Mouse (Mus musculus) midbrain, embryonic 15.5 days (tissue): ENCODE data around the gene Anxa6. TPM values are rescaled to one million over a fixed set of nuclear protein-coding genes. Genes with fewer than 3 reads are reported as not detected.
A peak's percentile ranks its signal among the peaks of the same experiment; 100 is the strongest.

Experiments
- ATAC-seq: fragments of 200-750 bp; cut with Nextera tagmentation; replicated peaks from 2 replicates; pipeline ENCODE4 v1.8.0; 2017; ENCODE audit warnings: moderate TSS enrichment
- H3K27ac ChIP-seq: fragments of 300-500 bp; sonication (generic); 2 replicates; pipeline ENCODE4 v1.5.1; 2015; ENCODE audit warnings: mild to moderate bottlenecking, inconsistent platforms
- H3K27me3 ChIP-seq: fragments of 300-500 bp; sonication (generic); replicated peaks from 2 replicates; pipeline ENCODE4 v1.6.1; 2015; ENCODE audit warnings: inconsistent platforms
- H3K36me3 ChIP-seq: fragments of 300-500 bp; sonication (generic); replicated peaks from 2 replicates; pipeline ENCODE4 v1.6.1; 2015; ENCODE audit warnings: inconsistent platforms
- H3K4me1 ChIP-seq: fragments of 300-500 bp; sonication (generic); 2 replicates; pipeline ENCODE4 v1.6.1; 2015; ENCODE audit warnings: inconsistent platforms
- H3K4me2 ChIP-seq: fragments of 300-500 bp; sonication (generic); 2 replicates; pipeline ENCODE4 v1.6.1; 2015; ENCODE audit warnings: inconsistent platforms, mild to moderate bottlenecking, moderate library complexity
- H3K4me3 ChIP-seq: fragments of 300-500 bp; sonication (generic); 2 replicates; pipeline ENCODE4 v1.5.1; 2015; ENCODE audit warnings: mild to moderate bottlenecking, inconsistent platforms
- H3K9ac ChIP-seq: fragments of 300-500 bp; sonication (generic); 2 replicates; pipeline ENCODE4 v1.6.1; 2015; ENCODE audit warnings: mild to moderate bottlenecking, inconsistent platforms
- H3K9me3 ChIP-seq: fragments of 300-500 bp; sonication (generic); 2 replicates; pipeline ENCODE4 v1.6.1; 2016; ENCODE audit warnings: inconsistent platforms
- WGBS: fragments of 180-500 bp; shearing (Covaris S2); methylation state at CpG from one replicate; pipeline ENCODE4 v1.1.7; 2015; ENCODE audit warnings: mixed read lengths; 5-methylcytosine and 5-hydroxymethylcytosine counted together
- polyA plus RNA-seq: library from polyadenylated mRNA; unstranded; fragments of >200 nt; fragmentation: Nextera tagmentation; extraction: Ambion mirVana; gene quantifications from 2 replicates; pipeline ENCODE4 v1.2.1, GENCODE M21; 2015

The Anxa6 gene
- polyA plus RNA-seq, 1 experiment from 2014 or later: 42.2 TPM

GRCm38 (mm10) chr11:55062856-55063255 lies 29.6 kb upstream of the Anxa6 start:
- no peaks in the 10 kb centered on the region for H3K27me3 ChIP-seq
- no peak overlapping the region for H3K4me2 ChIP-seq
- H3K4me3 ChIP-seq: no peak overlapping the region
- no peak overlapping the region for H3K27ac ChIP-seq
- no peaks in the 10 kb centered on the region for H3K36me3 ChIP-seq
- WGBS: 59% methylated on average over 5 of the region's 5 CpGs
- H3K9ac ChIP-seq: no peak overlapping the region
- H3K9me3 ChIP-seq: no peaks in the 10 kb centered on the region
- H3K4me1 ChIP-seq: no peaks in the 10 kb centered on the region
- ATAC-seq: no peak

- no peaks in the 10 kb centered on the region for H3K27me3 ChIP-seq
- no peak overlapping the region for H3K4me2 ChIP-seq
- no peaks in the 10 kb centered on the region for H3K36me3 ChIP-seq
- H3K9ac ChIP-seq: no peak overlapping the region
- H3K4me1 ChIP-seq: no peaks in the 10 kb centered on the region
- no peaks in the 10 kb centered on the region for H3K9me3 ChIP-seq
- 92% methylated on average over 5 of the region's 5 CpGs for WGBS
- no peak overlapping the region for H3K27ac ChIP-seq
- ATAC-seq: no peak
- no peak overlapping the region for H3K4me3 ChIP-seq
Observed at GRCm38 (mm10) chr11:55060802-55061201, 27.6 kb upstream of the Anxa6 start.

DNA sequence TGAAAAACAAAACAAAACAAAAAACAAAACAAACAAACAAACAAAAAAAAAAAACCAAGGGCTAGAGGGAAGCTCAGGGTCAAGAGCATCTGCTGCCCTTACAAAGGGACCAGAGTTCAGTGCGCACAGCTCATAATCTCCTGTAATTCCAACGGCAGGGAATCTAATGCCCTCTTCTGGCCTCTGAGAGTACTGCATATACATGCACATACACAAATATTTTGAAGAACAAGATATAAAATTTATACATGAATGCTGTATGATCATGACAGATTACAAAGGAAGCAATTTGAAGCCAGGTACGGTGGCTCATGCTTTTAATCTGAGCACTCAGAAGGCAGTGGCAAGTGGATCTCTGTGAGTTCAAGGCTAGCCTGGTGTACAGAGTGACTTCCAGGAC lies 24.3 kb upstream of the Anxa6 start:
- no peaks in the 10 kb centered on the region for H3K36me3 ChIP-seq
- no peaks in the 10 kb centered on the region for H3K9me3 ChIP-seq
- no peak for ATAC-seq
- no peak overlapping the region for H3K4me3 ChIP-seq
- 78% methylated on average over 3 of the region's 3 CpGs for WGBS
- H3K4me2 ChIP-seq: no peak overlapping the region
- H3K27ac ChIP-seq: no peak overlapping the region
- no peaks in the 10 kb centered on the region for H3K4me1 ChIP-seq
- H3K27me3 ChIP-seq: no peaks in the 10 kb centered on the region
- H3K9ac ChIP-seq: no peak overlapping the region

- Histone ChIP-seq H3K4me2 (no peak overlapping the region), H3K9me3 (no peaks in the 10 kb centered on the region), H3K4me3 (no peak overlapping the region), H3K27ac (no peak overlapping the region), H3K27me3 (no peaks in the 10 kb centered on the region), H3K36me3 (no peaks in the 10 kb centered on the region), H3K4me1 (no peaks in the 10 kb centered on the region), H3K9ac (no peak overlapping the region)
- no peak for ATAC-seq
- WGBS: 84% methylated on average over 7 of the region's 7 CpGs
Observed at GRCm38 (mm10) chr11:55050837-55051510, 17.7 kb upstream of the Anxa6 start.

GRCm38 (mm10) chr11:55046600-55046999 lies 13.4 kb upstream of the Anxa6 start:
- Histone ChIP-seq H3K27ac (no peak overlapping the region), H3K9me3 (no peaks in the 10 kb centered on the region), H3K4me3 (no peak overlapping the region), H3K4me1 (no peaks in the 10 kb centered on the region), H3K27me3 (no peaks in the 10 kb centered on the region), H3K4me2 (no peak overlapping the region), H3K9ac (no peak overlapping the region), H3K36me3 (no peaks in the 10 kb centered on the region)
- 62% methylated on average over 5 of the region's 5 CpGs for WGBS
- ATAC-seq: no peak

DNA sequence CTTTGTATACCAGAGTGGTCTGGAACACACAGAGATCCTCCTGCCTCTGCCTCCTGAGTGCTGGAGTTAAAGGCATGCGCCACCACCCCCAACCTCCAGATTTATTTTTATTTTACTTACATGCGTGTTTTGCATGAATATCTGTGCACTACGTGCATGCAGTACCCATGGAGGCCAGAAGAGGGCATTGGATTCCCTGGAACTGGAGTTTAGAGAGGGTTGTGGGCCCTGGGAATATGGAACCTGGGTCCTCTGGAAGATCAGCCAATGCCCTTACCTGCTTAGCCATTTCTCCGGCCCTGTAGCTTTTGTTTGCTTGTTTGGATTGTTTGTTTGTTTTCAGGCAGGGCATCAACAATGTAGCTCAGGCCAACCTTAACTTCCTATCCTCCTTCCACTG lies 8.1 kb upstream of the Anxa6 start:
- no peaks in the 10 kb centered on the region for H3K4me1 ChIP-seq
- no peak overlapping the region for H3K4me2 ChIP-seq
- no peak for ATAC-seq
- no peak overlapping the region for H3K9ac ChIP-seq
- 82% methylated on average over 4 of the region's 4 CpGs for WGBS
- H3K4me3 ChIP-seq: no peak overlapping the region
- no peaks in the 10 kb centered on the region for H3K27me3 ChIP-seq
- no peaks in the 10 kb centered on the region for H3K36me3 ChIP-seq
- no peaks in the 10 kb centered on the region for H3K9me3 ChIP-seq
- no peak overlapping the region for H3K27ac ChIP-seq

GRCm38 (mm10) chr11:55039591-55039990 lies 6.3 kb upstream of the Anxa6 start:
- ATAC-seq: 0 out of 2 replicates have a peak, but pooled peaks have one; percentile 33
- no peak overlapping the region for H3K27ac ChIP-seq
- no peak overlapping the region for H3K4me3 ChIP-seq
- no peaks in the 10 kb centered on the region for H3K4me1 ChIP-seq
- WGBS: 7% methylated on average over 9 of the region's 9 CpGs
- no peak overlapping the region for H3K9ac ChIP-seq
- H3K36me3 ChIP-seq: no peaks in the 10 kb centered on the region
- 0 out of 2 replicates have a peak, but pooled peaks cover under 1% of the 10 kb centered on the region for H3K27me3 ChIP-seq
- H3K4me2 ChIP-seq: no peak overlapping the region
- no peaks in the 10 kb centered on the region for H3K9me3 ChIP-seq

- no peak overlapping the region for H3K4me2 ChIP-seq
- H3K4me1 ChIP-seq: peaks cover 18% of the 10 kb centered on the region
- H3K36me3 ChIP-seq: no peaks in the 10 kb centered on the region
- ATAC-seq: no peak
- H3K9ac ChIP-seq: no peak overlapping the region
- no peak overlapping the region for H3K27ac ChIP-seq
- no peak overlapping the region for H3K4me3 ChIP-seq
- 39% methylated on average over 3 of the region's 3 CpGs for WGBS
- peaks cover 14% of the 10 kb centered on the region; the same call in 1 of the 2 replicates for H3K27me3 ChIP-seq
- no peaks in the 10 kb centered on the region for H3K9me3 ChIP-seq
Observed at GRCm38 (mm10) chr11:55036601-55037000, 3.4 kb upstream of the Anxa6 start.

DNA sequence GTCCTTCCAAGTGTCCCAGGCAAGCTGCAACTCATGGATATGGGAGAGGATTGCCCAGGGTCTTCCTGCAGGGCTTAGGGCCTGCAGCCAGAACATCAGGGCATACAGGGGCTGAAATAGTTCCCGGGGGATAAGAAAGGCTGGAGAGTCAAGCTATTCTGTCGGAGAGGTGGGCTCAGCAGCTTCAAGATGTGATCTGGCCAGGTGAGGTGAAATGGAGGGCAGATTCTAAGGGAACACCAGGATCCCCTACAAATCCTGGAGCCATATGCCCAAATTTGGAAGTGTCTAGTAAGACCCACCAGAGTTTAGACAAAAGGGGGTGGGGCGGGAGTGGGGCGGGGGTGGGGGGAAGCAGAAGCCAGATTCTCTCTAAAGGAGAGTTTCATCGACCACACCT lies 959 bp downstream of the Anxa6 start:
- Histone ChIP-seq H3K9me3 (no peaks in the 10 kb centered on the region), H3K27me3 (peaks cover 14% of the 10 kb centered on the region; the same call in 1 of the 2 replicates), H3K4me2 (peak overlapping the region; percentile 98), H3K36me3 (no peaks in the 10 kb centered on the region), H3K4me1 (peaks cover 18% of the 10 kb centered on the region), H3K9ac (0 out of 2 replicates have a peak overlapping the region, but pooled peaks have one; percentile 45), H3K27ac (no peak overlapping the region), H3K4me3 (peak overlapping the region; percentile 54)
- ATAC-seq: no peak
- 30% methylated on average over 5 of the region's 5 CpGs for WGBS

- ATAC-seq: no peak
- no peaks in the 10 kb centered on the region for H3K36me3 ChIP-seq
- no peak overlapping the region for H3K9ac ChIP-seq
- 29% methylated on average over 1 of the region's 4 CpGs for WGBS
- no peak overlapping the region for H3K27ac ChIP-seq
- H3K27me3 ChIP-seq: peaks cover 14% of the 10 kb centered on the region; the same call in 1 of the 2 replicates
- peaks cover 18% of the 10 kb centered on the region for H3K4me1 ChIP-seq
- H3K9me3 ChIP-seq: no peaks in the 10 kb centered on the region
- peak overlapping the region; percentile 54 for H3K4me3 ChIP-seq
- peak overlapping the region; percentile 98 for H3K4me2 ChIP-seq
Observed at GRCm38 (mm10) chr11:55031991-55032280, 1.3 kb downstream of the Anxa6 start.

DNA sequence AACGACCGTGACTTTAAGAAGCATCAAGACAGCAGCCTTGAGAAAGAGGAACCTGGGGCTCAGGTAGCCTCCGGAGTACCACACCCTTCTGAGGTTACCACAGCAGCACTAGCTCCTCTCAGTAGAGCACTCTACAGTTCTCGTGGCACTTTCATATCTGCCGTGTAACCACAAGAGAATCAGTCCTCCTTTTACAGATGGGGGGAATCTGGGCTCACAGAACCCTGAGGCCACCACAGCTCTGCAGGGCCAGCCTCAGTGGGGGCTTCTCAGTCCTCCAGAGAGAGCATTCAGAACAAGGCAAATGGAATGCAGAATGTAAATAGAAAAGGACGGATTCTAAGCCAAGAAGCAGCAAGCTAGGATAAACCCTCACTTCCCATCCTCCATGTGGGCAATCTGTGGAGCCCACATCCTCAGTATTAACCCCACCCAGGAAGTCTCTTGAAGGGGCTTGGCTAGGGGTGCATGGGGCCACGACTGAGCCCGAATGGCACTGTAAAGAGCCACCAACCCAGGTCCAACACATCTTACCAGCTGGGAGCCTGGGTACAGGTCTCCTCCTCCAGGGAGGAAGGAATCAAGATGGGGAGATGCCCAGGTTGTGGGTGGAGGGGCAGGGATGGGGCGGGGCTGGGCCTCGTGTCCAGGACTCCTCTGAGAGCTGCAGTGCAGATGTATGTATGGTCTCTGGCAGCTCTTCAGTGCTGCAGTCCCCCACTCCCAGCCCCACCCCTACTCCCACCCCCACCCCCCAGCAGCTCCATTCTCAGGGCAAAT lies 1.8 kb downstream of the Anxa6 start:
- Histone ChIP-seq H3K4me1 (peaks cover 18% of the 10 kb centered on the region), H3K36me3 (no peaks in the 10 kb centered on the region), H3K27ac (no peak overlapping the region), H3K9me3 (no peaks in the 10 kb centered on the region), H3K9ac (no peak overlapping the region), H3K4me2 (peak overlapping the region; percentile 98), H3K27me3 (peaks cover 14% of the 10 kb centered on the region; the same call in 1 of the 2 replicates), H3K4me3 (no peak overlapping the region)
- 52% methylated on average over 10 of the region's 10 CpGs for WGBS
- ATAC-seq: peak; percentile 45; the same call in 1 of the 2 replicates

DNA sequence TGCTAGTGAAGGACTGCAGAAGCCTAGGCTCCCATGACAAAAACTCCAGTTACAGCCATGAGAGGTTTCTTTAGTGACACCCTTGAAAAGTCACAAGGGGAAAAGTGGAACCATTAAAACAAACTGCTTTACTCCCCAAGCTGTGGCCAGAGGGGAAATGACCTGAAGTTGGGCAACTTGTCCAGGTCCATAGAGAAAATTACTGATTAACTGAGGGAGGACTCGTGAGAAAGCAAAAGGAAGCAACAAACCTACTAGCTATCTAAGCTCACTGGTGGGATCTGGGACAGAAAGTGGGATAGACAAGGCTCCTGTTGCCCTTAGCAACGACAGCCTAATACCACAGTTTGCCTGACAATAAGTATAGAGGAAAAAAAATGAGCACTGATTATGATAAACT lies 4.7 kb downstream of the Anxa6 start:
- Histone ChIP-seq H3K9me3 (no peaks in the 10 kb centered on the region), H3K4me1 (peaks cover 22% of the 10 kb centered on the region), H3K9ac (no peak overlapping the region), H3K4me2 (no peak overlapping the region), H3K4me3 (no peak overlapping the region), H3K27me3 (peaks cover 9% of the 10 kb centered on the region; the same call in 1 of the 2 replicates), H3K27ac (no peak overlapping the region), H3K36me3 (no peaks in the 10 kb centered on the region)
- no peak for ATAC-seq
- WGBS: 65% methylated on average over 2 of the region's 2 CpGs
